Mouse (Mus musculus) testis, adult 2 months (tissue): ENCODE measurements around the gene Chchd10.

Experiments used
- CTCF ChIP-seq: fragments of 200-500 bp; IDR thresholded peaks from 2 replicates; pipeline ENCODE4 v1.5.1; 2012; ENCODE audit warnings: low read depth, mild to moderate bottlenecking, inconsistent platforms, low read length, moderate library complexity; ENCODE audit not compliant: control insufficient read depth, insufficient read depth, insufficient replicate concordance
- POLR2A ChIP-seq: fragments of 200-500 bp; IDR thresholded peaks from 2 replicates; pipeline ENCODE4 v1.6.1; 2012; ENCODE audit warnings: low read depth, mild to moderate bottlenecking, inconsistent platforms, low read length, moderate library complexity; ENCODE audit not compliant: control insufficient read depth

DNA sequence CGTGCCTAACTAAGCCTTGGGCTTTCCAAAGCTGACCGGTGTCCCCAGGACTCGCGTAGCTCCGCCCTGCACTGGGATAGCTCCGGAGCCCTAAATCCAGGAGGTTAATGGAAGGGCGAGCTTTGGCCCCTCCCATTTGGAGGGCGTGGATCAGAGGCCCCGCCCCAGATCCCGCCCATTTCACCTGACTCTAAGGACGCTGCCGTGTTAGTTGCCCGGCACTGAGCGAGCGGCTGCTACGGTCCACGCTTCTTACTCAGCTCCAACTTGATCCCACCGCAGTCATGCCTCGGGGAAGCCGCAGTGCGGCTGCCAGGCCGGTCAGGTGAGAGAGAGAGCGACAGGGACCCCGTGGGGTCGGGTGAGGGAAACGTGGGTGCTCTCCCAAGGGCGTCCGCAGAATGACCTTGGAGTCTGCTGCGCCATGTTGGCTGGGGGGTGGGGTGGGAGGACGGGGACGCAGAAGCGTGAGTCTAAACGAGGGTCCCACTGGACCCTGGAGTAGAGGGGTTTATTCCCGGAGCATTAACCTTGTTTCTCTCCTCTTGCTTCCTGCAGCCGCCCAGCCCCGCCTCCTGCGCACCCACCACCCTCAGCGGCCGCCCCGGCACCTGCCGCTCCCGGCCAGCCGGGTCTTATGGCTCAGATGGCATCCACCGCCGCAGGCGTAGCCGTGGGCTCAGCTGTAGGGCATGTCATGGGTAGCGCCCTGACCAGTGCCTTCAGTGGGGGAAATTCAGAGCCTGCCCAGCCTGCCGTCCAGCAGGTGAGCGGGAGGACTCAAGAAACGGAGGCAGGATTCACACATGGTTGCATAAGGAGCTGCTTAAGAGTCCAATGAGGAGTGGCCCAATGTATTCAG, 3.0 kb downstream of the Chchd10 start, which contains the start of gene Mmp11:
- TF ChIP-seq CTCF, result no peak
- TF ChIP-seq POLR2A, result peak; percentile 67
